Mouse (Mus musculus): ENCODE data around the gene Ndufb5.
"Not testable (repeated sequence)": the region's sequence is repeated elsewhere in the genome, so short reads cannot be mapped to it uniquely, and the experiment has no call there.

Gene Ndufb5

GRCm38 (mm10) chr3:32737172-32737655 is 424 bp downstream of the Ndufb5 start, which contains the start of gene Mrpl47:
Mrpl47 (minus strand) TSS chr3:32737605.
- no peak for DNase-seq

GRCm38 (mm10) chr3:32738549-32738948 is 1.8 kb downstream of the Ndufb5 start:
- DNase-seq = no peak

DNA sequence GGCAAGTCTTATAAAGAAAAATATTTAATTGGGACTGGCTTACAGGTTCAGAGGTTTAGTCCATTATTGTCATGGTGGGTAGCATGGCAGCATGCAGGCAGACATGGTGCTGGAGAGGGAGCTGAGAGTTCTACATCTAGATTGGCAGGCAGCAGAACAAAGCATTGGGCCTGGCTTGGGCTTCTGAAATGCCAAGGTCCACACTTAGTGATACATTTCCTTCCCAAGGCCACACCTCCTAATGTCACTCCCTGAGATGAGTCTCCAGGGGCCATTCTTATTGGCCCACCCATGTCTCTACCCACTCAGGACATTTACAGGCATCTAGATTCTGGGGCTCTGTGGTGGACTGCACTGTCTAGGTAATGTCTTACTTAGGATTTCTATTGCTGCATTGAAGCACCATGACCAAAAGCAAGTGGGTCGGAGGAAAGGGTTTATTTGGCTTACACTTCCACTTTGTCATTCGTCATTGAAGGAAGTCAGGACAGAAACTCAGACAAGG is 5.5 kb downstream of the Ndufb5 start:
- DNase-seq = no peak

- no peak for DNase-seq
These were observed 8.2 kb downstream of the Ndufb5 start for GRCm38 (mm10) chr3:32745001-32745400.

DNA sequence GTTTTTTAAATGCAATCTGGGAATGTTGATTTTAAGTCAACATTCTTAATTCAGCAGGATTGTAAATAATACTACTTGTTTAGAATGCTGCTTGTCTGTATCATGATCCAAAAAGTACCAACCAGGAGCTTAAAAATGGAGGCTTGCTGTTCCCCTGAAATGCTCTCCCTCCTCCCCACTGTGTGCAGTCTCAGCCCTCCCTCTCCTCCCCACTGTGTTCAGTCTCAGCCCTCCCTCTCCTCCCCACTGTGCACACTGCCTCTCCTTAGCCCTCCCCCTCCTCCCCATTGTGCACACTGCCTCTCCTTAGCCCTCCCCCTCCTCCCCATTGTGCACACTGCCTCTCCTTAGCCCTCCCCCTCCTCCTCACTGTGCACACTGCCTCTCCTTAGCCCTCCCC is 8.6 kb downstream of the Ndufb5 start:
- DNase-seq = not testable (repeated sequence)

- DNase-seq = no peak
These were observed 11.6 kb downstream of the Ndufb5 start for GRCm38 (mm10) chr3:32748384-32748783.

DNA sequence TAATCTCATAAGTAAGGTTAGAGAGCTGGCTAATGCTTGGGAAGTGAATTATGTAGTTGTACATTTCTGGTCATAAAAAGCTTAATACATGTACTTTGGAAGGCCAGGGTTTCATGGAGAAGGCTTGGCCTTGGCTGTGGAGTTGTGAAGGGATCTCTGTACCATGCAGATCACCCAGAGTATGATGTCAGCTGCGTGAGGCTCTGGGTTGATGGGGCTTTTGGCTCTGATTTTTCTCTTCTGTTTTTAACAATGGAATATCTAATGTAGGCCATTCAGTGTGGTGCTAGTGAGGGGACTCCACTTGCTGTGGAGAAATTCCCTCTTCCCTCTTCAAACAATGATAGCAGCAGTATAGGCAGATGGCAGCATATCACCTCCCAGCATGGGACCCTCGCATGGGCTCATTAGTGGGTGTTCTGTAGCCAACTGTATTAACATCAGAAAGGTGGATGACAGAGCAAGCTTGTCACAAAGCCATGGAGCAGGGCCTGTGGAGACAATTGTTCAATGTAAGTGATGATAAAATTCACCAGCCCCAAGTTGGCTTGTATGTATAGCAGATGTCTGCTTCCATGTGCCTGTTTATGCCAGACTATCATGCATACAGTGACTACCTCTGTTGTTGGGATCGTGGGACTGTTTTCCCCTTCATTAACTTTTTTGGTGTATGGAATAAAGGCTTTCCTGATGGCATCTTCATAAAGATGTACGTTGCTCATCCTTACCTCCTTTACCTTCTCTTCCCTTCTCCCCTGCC is 13.2 kb downstream of the Ndufb5 start:
- peak in 1 of 2 experiments; percentile 13 for DNase-seq

DNA sequence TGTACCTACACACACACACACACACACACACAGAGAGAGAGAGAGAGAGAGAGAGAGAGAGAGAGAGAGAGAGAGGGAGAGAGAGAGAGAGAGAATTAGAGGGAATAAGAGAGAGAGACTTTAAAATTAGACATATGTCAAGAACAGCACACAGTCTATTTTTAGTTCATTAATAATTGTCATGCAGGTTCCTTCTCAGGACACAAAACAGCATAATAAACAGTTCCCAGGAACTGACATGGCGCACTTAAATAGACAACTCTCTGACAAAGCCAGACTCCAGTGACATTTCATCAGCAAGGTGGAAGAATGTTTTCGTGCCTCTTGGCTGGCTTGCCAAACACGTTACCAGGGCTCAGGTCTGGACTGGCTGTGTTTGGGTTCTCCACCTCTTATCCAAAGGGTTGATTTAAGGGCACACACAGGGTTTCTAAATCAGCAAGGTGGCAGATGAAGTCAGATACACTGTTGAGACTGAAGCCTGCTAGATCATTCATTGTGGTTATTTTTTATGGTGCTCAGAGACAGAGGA is 17.7 kb downstream of the Ndufb5 start:
- no peak for DNase-seq

DNA sequence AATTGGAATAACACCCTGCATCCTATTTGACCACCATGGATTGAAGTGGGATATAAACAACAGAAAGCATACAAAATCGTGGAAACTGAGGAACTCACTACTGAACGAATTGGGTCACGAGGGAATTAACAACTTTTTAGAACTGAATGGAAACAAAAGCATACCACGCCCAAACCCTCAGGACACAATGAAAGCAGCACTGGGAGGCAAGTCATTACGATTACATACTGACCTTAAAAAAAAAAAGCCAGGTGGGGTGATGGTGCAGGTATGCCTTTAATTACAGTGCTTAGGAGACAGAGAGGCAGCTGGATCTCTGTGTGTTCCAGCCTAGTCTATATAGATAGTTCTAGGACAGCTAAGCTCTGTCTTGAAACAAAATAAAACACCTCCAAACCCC is 22.4 kb downstream of the Ndufb5 start:
- no peak for DNase-seq

DNA sequence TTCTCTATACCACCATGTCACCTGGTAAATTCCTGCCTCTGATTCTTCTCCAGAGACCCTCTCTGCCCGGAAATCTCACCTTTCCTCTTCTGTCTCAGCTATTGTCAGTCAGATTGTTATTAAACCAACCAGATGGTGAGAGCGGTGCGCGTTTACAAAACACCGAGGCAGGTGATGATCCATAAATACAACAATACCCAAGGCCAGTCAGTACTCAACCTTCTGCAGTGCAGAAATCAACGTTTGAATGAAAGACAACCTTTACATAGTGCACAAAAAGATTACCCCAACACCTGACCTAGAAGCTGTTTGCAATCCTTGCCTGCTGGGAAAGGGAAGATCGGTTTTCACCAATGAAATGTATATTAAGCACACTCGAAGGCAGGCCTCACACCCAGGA is 26.2 kb downstream of the Ndufb5 start:
- DNase-seq = no peak

- no peak for DNase-seq
These were observed 27.1 kb downstream of the Ndufb5 start for GRCm38 (mm10) chr3:32763902-32764301.

DNA sequence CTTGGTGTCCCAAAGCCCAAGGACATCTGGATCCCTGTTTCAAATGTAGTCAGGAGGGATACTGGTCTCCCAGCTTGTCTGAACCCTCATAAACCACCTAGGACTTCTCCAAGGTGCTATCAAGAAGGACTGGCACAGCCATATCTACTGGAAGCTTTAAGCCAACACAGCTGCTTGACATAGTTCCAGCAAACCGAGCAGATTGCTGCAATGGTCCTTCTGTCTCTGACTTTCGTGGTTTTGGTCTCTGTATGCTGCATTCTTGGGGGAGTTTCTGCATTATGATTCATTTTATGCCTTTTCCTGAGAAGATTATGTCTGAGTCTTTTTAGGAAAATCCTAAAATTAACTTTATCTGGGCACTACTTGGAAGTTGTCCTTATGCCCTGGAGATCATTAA is 34.0 kb downstream of the Ndufb5 start:
- no peak for DNase-seq

Measured in cerebellum, postnatal 36 days (tissue).